Mouse (Mus musculus) C2C12 (cell line): ENCODE measurements around the gene Exoc4.

Source experiments
- CTCF ChIP-seq: IDR thresholded peaks from one replicate; pipeline ENCODE4 v1.5.1; 2011; ENCODE audit not compliant: control insufficient read depth, insufficient read depth, insufficient read length
- MAX ChIP-seq: IDR thresholded peaks from one replicate; pipeline ENCODE4 v1.6.1; 2011; ENCODE audit warnings: mild to moderate bottlenecking, control low read depth
- USF1 ChIP-seq: IDR thresholded peaks from one replicate; pipeline ENCODE4 v1.6.1; 2011; ENCODE audit warnings: low read depth, mild to moderate bottlenecking, control low read depth, moderate library complexity

DNA sequence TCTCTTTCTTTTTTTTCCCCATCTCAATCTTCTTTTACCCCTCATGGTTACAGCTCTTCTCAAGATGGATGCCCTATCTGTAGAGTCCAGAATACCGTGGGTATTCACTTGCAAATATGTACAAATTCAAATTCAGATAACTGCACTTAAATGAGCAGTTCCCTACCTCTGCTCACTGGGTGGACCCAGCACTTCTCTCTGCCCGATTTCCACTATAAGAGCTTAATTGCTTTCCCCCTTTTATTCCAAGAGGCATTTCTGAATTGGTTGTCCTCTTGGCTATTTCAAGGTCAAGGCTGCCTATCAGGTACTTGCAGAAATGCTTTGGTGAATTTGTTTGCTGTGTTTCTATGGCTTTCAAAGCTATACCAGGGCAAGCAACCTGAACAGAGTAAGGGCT is 521.1 kb downstream of the Exoc4 start:
- no peak for TF ChIP-seq MAX
- no peak for TF ChIP-seq CTCF
- TF ChIP-seq USF1 = no peak
